Mouse (Mus musculus) kidney, postnatal 14 days (tissue): Measurements from ENCODE around the gene Cxcr4.

Source experiments
- DNase-seq: peaks from one replicate; pipeline ENCODE4 v3.0.0; 2022; ENCODE audit warnings: mixed read lengths

The Cxcr4 gene

DNA sequence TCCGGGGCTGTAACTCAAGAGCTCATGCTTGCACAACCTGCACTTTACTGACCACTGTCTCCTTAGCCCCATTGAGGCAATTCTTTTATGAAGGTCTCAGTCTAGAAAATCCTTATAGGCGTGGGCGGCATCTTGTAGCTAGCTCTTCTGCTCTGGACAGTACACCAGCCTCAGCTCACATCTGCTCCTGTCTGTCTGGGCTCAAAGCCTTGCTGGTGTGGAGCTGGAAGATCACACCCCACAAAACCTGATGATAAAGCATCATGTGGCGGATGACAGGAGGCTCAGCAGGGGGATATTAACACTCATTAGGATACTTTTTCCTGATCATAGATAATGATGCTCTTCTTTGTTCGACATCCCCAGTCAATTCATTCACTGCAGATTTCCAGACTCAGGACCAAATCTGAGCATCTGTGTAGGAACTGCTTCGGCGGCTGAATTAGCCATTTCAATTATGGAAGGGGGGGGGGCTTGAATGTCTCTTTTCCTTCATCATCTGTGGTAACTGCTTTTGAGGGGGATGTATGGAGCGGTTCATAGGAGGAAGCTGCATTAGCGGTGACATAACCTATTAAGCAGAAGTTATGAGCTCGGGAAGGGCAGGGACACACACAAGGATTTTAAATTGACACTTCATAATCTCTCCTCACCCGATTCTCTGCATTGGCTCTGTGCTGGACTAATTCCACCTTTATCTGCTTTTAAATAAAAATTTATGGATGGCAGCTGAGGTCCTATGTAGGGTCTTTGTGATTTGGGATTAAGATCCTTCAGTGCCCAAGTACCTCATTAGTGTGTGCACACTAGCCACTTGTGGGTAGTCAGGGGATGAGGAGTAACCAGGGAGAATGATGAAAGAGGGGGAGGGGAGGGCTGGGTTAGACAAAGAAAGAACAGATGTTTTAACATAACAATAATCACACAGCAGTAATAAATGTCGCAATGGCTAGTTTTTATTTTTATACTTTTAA, 24.6 kb downstream of the Cxcr4 start:
- no peak for DNase-seq

DNA sequence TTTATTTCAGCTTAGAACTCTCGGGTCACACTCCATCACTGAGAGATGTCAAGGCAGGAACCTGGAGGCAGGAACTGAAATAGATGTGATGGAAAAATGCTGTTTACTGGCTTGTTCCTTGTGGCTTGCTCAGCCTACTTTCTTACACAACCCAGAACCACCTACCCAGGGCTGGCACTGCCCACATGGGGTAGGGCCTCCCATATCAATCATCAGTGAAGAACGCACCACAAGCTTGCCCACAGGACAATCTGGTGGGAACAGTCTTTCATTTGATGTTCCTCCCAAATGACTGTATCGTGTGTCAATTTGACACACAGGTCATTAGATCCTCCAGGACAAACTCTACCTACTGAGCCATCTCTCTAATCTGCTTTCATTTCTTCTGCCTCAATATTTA, 28.2 kb downstream of the Cxcr4 start:
- DNase-seq, result no peak

DNA sequence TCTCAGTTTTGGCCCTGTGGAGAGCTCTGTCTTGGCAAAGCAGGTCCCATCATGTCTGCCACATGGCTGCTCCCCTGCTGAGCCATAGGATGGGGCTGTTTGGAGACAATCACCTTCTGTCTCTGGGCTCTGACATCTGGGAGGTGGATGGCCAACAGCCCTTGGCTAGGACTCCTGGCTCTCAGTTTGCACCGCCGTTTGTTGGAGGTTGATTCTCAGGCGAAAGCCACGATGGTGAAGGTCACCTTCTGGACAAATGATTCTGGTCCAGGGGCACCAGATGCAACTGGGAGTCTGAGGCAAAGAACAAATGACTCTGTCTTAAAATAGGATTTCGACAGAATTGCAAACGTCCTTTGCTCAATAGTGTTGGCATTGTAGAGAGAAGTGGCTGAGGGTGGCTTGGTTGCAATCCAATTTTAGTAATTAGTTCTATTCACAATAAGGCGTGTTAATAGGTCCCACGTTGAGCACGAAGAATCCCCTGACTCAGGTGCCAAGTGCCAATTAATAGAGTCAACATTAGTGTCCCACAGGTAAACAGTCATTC, 30.7 kb downstream of the Cxcr4 start:
- no peak for DNase-seq

DNA sequence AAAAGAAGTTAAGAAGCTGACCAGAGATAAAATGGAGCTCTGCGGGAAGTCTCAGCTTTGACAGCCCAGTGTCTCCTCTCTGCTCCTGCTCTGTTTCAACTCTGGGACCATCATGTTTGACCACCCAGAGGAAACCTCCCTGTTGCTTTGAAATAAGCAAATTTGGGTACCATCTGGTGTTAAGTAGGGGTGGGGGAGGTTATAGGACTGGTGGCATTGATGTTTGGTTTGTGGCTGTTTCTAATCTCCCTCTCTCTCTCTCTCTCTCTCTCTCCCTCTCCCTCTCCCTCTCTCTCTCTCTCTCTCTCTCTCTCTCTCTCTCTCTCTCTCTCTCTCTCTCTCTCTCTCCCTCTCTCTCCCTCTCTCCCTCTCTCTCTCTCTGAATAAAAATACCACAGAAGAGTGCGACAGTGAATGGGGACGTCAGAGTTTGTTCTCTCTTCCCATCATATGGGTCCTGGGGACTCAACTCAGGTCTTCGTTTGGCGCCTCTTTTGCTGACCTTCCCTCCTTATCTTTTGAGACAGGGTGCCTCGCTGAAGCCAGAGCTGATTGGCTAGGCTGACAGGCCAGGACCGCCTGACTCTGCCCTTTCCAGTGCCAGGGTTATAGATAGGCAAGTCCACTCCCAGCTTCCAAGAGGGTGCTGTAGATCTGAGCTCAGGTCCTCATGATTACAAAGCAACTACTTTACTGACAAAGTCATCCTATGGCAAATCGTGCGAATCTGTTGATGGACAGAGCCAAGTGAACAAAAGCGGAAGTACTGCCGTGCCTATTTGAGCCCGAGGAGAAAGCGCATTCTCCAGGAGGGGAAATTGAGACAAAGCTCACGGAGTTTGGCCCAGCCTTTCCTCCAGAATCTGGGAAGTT, 31.4 kb downstream of the Cxcr4 start:
- DNase-seq, result no peak

DNA sequence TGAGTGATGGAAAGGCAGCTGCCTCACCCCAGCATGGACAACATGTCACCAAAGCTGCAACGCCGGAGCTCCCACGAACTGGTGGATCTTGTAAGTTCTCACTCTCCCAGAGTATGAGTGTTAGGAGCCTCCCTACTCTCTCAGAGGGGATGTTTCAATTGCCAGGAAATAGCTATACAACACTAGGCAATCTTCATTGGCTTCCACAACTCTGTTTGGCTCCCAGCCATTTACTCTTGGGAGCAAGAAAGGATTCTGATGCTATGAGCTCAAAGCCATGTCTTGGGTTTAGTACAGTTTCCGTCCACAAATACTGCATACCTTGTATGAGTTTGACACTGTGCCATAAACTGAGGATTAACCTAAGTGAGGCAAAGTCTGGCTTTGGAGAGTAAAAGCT, 34.1 kb downstream of the Cxcr4 start:
- DNase-seq, result no peak

DNA sequence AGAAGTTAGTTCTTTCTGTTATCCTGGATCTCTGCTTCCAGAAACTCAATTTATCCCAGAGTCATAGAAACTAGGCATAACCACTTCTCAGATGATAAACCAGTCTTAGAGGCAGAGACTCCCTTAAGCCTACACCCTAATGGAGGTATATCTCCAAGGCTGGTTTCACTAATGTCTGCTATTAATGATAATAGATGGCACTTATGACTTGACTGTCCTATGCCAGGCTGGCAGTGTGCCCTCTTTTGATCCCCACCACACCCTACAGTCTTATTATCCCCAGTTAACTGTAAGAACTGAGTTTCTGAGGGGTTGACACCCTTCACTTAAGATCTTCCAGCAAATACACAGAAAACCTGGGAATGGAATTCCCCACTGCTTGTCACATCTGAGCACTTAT, 39.5 kb downstream of the Cxcr4 start:
- DNase-seq, result no peak

DNA sequence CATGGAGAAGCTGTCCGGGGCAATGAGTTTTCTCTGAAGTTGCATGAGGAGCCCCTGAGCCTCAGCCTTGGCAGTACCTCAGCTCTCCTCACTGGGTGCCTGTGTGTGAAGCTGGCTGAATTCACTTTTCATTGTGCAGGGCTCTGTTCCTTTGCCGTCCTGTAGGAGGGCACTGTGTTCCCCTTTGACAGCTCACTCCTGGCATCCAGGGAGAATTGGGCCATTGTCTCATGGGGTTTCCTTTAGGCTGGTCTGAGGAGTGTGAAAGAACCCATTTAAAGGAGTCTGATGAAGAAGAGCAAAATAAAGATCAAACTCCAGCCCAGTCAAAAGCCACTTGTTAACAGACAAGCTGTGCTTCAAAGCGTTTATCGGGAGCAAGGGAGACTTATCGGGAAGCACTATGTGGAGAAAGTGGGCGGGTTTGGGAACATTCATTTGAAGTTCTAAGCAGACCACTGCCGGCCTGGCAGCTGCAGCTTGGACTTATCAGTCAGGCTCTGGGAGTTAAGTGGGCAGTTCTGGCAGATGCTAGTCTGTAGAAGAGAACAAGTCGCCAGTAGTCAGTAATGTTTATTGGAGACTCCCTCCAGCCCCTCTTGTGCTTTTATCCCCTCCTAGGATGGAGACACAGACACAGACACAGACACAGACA, 40.2 kb downstream of the Cxcr4 start:
- no peak for DNase-seq

DNA sequence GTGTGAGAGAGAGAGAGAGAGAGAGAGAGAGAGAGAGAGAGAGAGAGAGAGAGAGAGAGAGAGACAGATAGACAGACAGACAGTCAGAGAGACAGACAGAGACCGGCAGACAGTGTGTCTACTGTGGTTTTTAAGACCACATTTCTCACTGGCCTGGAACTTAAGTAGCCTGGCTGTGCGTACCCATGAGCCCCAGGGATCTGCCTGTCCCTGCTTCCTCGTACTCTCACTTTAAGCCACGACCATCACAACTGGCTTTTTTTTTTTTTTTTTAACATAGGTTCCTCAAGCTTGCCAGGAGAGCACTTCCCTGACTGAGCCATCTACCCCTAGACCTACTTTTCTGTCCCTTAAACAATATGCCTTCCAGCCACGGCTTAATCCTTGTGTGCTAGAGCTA, 42.7 kb downstream of the Cxcr4 start:
- DNase-seq, result no peak

DNA sequence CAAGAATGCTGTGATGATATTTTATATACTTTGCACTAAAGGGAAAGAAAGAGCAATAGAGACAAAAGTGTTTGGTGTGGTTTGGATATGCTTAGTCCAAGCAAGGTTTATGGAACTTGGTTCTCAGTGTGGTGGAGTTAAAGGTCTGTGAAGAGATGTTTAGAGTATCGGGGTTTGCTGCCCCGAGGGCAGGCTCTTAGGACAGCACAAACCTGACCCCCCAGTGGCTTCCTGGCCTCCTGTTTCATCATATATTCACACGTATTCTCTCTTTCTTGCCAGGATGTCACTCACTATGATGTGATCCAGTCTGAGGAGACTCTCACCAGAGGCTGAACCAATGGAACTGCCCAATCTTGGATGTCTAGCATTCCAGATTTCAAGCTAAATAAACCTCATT, 43.1 kb downstream of the Cxcr4 start:
- no peak for DNase-seq

DNA sequence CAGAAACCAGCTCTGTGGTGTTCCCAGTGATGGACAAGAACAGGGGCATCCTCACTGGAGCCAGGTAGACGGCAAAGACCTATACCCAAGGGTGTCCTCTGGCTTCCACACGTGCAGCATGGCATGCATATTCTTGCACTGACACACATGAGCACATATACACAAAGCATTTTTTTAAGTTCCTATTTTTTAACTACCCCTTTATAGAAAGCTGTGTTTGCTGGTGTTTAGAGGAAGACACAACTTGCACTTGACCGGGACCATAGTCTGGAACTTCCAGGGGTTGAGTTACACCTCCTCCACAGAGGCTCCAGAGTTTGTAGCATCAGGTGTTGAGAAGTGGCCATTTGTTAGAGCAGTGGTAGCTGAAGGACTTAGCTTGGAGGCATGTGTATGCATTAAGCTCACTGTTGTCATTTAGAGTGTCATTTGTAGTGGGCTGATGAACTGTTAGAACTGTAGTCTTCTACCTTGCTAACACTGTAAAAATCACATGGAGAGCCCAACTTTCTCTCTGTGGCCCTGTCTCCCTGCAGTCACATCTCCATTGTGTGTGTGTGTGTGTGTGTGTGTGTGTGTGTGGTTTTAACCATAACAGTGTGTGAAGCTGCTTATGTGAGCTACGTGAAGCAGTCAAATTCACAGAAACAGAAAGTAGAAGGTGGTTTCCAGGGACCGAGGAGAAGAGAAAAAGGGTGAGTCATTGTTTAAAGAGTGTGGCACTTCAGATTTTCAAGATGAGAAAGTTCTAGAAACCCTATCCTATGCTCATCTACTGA, 43.7 kb downstream of the Cxcr4 start:
- DNase-seq, result no peak

DNA sequence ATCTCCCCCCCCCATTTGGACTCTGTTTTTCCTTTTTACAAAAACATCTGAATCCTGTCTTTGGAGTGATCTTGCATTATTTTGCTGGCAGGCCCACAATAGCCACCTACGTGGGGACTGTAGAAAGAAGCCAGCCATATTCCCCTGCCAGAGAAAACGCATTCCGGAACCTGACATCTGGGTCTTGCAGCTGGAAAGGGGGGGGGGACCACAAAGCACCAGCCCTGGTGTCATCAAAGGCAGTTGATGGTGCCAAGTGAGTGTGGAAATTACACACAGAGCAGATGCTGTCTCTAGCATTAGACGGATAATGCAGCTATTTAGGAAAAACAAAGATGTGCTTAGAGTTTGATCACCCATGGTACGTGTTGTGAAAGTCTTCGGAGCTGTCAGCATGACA, 46.4 kb downstream of the Cxcr4 start:
- no peak for DNase-seq

DNA sequence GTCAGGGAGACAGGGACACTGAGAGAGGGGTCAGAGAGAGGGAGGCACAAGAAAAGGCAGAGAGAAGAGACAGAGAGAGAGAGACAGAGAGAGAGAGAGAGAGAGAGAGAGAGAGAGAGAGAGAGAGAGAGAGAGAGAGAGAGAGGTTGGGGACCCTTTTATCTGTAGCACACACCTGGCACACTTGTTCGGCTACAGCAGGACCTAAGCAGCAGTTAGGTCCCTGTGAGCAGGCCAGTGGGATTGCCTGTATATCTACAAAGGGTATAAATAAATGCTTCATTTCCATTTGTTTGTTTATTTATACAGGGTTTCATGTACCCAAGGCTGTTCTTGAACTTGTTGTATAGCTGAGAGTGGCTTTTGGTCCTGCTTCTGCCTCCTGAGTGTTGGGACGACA, 49.0 kb downstream of the Cxcr4 start:
- no peak for DNase-seq

DNA sequence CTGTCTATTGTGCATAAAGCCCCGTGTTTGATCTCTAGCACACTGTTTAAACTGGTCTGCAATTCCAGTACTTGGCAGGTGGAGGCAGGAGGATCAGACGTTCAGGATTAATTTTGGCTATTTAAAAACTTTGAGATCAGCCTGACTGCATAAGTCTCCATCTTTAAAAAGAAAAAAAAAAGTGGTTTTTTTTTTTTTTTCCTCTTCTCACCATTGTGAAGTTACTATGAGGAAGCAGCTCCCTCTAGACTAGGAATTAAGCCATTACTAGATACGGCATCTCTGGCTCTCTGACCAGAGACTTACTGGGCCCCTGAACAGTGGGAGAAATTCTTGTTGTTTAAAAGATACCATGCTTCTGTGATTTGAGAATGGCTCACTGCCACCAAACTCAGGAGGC, 49.5 kb downstream of the Cxcr4 start:
- no peak for DNase-seq

DNA sequence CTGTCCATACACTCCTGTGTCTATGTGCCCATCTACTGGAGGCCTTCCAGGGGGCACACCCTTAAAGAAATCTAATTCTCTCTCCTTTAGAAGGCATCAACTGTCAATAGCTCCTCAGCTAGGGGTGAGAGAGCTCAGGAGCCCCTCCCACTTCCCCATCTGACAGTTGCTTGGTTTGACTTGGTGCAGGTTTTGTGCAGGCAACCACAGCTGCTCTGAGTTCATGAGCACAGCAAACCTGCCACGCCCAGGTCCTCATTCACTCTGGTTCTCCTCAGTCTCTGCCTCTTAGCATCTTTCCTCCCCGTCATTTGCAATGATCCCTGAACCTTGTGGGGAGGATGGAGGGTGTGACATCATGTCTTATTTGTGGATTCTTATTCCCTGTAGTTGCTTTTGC, 51.9 kb downstream of the Cxcr4 start:
- DNase-seq, result no peak

DNA sequence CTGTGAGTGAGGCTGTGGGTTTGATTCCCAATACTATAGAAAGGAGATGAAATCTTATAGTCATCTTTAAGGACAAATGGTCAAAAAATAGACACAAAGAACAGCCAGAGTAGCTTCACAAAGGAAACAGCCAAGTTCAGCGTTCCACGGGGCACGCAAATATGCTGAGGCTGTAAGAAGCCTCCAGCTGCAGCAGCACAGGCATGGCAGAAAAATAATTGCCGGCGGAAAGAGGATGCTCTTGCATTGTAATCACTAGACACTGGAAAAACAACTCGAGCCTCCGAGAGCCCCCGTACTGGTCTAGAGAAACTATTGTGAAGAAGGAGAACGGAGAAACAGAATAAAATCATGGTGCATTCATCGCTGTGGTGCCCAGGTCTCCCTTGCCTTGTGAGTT, 52.5 kb downstream of the Cxcr4 start:
- DNase-seq, result no peak
